Mouse (Mus musculus): ENCODE measurements around the gene Rftn1.
"Not testable (repeated sequence)": the region's sequence is repeated elsewhere in the genome, so short reads cannot be mapped to it uniquely, and the experiment has no call there.

Rftn1 gene

DNA sequence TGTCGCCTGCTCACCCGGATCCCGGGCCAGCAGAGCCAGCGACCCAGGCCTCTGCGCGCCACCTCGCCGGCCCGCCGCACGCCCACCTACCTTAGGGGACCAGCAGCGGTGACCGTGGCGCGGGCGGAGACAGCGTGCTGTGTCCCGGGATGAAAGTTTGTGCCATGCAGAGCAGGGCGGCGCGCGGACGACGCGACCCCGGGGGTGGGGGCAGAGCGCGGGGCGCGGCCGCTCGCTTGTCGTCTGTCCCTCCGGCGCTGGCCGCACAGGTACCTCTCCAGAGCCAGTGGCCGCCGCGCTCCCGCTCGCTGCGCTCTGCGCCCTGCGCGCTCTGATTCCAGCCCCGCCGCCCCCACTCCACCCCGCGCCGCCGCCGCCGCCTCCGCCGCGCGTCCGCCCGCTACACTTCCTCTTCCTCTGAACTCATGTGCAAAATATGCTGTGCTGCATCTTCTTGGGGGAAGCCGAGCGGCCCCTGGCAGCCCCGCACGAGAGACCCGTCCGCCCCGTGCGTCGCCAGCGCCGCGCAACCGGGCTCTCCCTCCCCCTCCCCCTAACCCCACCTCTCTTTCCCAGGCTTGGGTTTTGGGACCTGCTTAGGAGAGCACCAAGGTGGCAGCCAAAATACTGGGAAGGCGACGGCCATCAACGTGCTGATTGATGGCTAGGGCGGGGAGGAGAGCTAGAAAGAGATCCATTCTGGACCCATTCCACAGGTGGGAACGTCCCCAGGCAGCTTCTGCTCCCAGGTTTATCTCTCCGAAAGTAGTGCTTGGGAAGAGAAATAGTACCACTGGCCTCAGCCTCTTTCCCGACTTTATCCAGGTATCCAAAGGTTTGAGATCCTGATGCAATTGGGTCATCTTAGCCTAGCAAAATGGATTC, at the start of gene Rftn1:
Gene Rftn1 (minus strand): TSS at position 544 of the 885 bp plus-strand sequence.
- DNase-seq (ENCODE audit: low spot score), result peak; percentile 45

DNA sequence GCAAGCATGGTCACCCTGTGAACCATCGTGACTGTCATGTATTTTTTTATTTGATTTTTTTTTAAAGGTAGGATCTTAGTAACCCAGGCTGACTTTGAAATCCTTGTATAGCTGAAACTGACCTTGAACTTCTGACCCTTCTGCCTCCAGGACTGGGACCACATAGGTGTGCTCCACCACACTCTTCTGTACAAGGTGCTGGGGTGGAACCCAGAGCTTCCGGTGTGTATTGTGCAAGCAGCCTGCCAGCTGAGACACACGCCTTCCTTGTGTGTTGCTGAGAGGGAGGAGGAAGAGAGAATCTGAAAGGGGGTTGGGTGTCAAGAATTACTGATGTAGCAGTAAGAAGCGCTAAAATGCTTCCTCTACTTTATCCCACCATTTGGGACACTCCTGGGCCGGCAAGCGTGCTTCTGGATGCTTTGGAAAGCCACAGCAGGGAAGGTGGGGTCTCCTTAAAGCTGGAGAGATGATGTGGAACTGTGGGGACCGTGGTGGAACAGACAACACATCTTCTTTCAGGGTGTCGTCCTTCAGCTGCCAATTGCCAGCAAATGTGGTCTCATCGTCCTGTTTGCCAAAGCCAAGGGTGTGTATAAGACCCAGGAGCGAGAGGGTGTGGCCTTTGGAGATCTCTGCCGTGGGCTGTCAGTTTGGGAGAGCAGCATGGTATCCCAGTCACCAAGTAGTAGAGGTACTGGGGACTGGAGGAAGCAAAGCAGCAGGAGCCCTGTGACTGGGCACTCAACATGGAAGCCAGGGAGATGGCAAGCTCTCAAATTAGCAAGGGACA, 47.5 kb upstream of the Rftn1 start:
- no peak for DNase-seq (ENCODE audit: low spot score)

- peak; percentile 88 for DNase-seq (ENCODE audit: low spot score)
Observed at GRCm38 (mm10) chr17:50237436-50237709, 46.9 kb upstream of the Rftn1 start.

GRCm38 (mm10) chr17:50236702-50237435, 46.4 kb upstream of the Rftn1 start:
- DNase-seq (ENCODE audit: low spot score), result peak; percentile 86

GRCm38 (mm10) chr17:50235943-50236701, 45.6 kb upstream of the Rftn1 start:
- DNase-seq (ENCODE audit: low spot score), result peak; percentile 68

- no peak for DNase-seq (ENCODE audit: low spot score)
Observed at GRCm38 (mm10) chr17:50233956-50234355, 43.5 kb upstream of the Rftn1 start.

DNA sequence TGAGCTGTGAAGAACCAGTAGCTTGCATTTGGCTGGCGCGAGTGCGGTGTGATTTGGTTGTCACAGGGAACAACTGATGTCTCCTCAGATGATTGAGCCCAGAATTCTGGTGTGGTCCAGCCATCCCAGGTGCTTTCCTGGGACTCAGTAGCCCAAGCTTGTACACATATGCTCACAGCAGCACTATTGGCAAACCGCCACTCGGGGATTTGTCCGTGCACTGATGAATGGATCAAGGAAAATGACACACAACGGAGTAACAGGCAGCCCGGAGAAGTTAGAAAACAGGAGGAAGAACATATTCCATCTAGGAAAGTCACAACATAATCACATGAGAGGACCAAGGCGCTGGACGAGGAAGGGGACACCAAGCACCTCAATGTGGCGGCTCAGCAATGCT, 42.3 kb upstream of the Rftn1 start:
- no peak for DNase-seq (ENCODE audit: low spot score)

DNA sequence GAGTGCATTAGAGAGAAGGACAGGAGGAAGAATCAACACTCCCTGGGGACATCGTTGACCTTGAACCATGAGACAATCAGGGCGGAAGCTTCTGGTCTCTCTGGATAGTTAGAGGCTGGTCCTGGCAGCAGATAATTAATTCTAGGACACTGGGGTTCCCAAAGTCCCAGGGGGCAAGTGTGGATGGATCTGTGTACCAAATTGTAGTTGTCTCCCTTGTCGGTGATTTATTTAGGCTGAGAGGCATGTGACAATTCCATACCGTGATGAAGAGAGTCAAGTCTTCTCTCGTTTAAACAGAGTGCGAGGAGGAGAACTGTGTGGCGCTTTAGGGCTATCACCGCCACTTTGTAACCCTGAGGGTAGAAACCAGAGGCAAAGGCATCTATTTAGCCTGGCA, 40.7 kb upstream of the Rftn1 start:
- DNase-seq (ENCODE audit: low spot score), result no peak

DNA sequence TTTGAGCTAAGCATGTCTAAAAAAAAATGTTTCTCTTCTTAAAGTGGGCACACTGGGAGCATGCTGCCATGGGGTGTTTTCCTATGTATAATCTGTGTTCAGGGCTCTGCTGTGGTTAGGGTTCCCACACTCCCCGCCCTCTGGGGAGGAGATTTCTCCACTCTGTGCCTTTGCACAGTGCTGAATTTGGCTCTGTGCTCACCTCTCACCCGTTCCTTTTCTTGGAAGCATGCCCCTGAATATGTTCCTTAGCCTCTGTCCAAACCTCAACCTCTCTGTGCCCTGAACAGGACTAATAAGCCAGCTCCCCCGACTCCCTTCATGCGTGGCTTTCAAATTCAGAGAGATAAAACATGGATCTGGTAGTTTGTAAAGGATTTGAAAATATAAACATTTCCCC, 39.1 kb upstream of the Rftn1 start:
- no peak for DNase-seq (ENCODE audit: low spot score)

- DNase-seq (ENCODE audit: low spot score), result no peak
Observed at GRCm38 (mm10) chr17:50227366-50227765, 36.9 kb upstream of the Rftn1 start.

DNA sequence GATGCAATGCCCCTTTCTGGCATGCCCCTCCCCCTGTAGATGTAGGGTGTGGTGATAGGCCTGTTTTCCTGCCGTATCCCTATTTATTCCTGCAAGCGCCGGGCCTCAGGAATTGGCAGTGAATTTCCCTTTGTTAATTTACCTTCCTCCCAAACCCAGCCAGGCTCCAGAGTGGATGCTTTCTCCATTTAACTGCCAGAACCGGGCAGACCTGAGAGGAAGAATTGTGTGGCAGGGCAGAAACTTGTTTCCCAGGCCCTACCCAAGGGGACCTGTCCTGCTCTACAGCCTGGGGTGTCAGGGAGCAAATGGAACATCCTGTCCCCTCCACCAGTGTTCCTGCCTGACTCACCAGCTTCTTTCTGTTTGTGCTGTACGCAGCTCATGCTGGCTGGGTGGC, 34.2 kb upstream of the Rftn1 start:
- no peak for DNase-seq (ENCODE audit: low spot score)

- no peak for DNase-seq (ENCODE audit: low spot score)
Observed at GRCm38 (mm10) chr17:50217978-50218377, 27.5 kb upstream of the Rftn1 start.

- no peak for DNase-seq (ENCODE audit: low spot score)
Observed at GRCm38 (mm10) chr17:50215104-50215503, 24.6 kb upstream of the Rftn1 start.

DNA sequence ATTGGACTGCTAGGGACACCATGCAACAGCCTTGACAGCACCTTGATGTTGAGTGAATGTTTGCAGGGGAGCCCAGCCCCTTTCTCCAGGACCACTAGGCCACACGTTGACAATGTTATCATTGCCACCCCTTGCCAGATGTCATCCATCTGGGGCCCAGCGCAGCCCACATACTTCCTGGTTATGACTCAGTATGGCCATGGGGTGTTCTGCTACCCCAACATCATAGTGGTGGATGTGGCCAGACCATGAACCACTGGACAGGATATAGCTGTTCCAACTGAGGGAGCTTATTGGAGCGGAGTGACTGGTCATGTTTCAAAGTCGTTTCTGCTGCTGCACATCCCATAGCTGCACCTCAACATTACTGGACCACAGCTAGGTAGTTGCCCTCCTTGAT, 22.6 kb upstream of the Rftn1 start:
- no peak for DNase-seq (ENCODE audit: low spot score)

GRCm38 (mm10) chr17:50211816-50212215, 21.3 kb upstream of the Rftn1 start:
- no peak for DNase-seq (ENCODE audit: low spot score)

- DNase-seq (ENCODE audit: low spot score), result no peak
Observed at GRCm38 (mm10) chr17:50209831-50210230, 19.4 kb upstream of the Rftn1 start.

DNA sequence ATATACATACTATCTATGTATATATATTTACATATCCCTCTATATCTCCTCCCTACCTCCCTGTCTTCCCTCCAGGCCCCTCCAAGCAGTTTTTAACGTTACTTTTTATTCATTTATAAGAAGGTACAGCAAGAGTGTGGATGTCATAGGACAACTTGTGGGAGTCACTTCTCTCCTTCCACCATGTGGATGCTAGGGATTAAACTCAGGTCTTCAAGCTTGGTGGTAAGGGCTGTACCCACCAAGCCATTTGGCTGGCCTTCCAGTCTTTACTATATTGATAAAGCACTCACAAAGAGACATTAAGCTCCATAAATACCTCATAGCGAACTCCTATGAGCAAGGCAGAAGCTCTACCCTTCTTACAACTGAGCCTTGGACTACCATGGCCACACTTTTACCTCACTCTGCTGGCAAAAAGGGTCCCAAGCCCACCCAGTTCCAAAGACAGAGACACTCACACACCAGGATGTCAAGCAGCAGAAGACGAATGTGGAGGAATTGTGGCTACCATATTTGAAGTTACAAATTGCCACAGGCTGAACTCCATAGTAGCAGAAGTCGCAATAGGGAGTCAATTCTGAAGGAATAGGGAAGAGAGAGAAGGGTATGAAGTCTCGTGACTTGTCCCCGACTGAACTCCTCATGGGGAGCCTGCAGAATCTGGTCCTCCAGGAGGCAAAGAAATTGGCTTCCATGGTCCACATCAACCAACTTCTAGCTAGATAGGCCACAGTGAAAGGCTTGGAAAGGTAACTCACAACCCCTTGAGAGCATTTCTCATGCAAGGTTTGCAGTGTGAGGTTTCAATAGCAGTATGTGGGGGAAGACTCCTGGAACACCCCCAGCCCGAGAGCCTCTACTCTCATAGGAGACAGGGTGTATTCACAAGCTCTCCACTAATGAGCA, 17.9 kb upstream of the Rftn1 start:
- no peak for DNase-seq (ENCODE audit: low spot score)

- DNase-seq (ENCODE audit: low spot score), result not testable (repeated sequence)
Observed at GRCm38 (mm10) chr17:50206262-50206661, 15.8 kb upstream of the Rftn1 start.

DNA sequence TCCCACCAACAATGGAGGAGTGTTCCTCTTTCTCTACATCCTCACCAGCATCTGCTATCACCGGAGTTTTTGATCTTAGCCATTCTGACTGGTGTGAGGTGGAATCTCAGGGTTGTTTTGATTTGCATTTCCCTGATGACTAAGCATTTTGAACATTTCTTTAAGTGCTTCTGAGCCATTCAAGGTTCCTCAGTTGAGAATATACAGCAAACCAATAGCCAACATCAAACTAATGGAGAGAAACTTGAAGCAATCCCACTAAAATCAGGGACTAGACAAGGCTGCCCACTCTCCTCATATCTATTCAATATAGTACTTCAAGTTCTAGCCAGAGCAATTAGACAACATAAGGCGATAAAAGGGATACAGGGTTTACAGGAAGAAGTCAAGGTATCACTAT, 15.4 kb upstream of the Rftn1 start:
- DNase-seq (ENCODE audit: low spot score), result not testable (repeated sequence)

GRCm38 (mm10) chr17:50205152-50205782, 14.8 kb upstream of the Rftn1 start:
- no peak for DNase-seq (ENCODE audit: low spot score)
